Mouse (Mus musculus): ENCODE results near the gene Rfxank. TPM values are rescaled to one million over a fixed set of nuclear protein-coding genes. Genes with fewer than 3 reads are reported as not detected.

Rfxank gene
- polyA plus RNA-seq, 1 experiment from 2014 or later: 16.5 TPM

DNA sequence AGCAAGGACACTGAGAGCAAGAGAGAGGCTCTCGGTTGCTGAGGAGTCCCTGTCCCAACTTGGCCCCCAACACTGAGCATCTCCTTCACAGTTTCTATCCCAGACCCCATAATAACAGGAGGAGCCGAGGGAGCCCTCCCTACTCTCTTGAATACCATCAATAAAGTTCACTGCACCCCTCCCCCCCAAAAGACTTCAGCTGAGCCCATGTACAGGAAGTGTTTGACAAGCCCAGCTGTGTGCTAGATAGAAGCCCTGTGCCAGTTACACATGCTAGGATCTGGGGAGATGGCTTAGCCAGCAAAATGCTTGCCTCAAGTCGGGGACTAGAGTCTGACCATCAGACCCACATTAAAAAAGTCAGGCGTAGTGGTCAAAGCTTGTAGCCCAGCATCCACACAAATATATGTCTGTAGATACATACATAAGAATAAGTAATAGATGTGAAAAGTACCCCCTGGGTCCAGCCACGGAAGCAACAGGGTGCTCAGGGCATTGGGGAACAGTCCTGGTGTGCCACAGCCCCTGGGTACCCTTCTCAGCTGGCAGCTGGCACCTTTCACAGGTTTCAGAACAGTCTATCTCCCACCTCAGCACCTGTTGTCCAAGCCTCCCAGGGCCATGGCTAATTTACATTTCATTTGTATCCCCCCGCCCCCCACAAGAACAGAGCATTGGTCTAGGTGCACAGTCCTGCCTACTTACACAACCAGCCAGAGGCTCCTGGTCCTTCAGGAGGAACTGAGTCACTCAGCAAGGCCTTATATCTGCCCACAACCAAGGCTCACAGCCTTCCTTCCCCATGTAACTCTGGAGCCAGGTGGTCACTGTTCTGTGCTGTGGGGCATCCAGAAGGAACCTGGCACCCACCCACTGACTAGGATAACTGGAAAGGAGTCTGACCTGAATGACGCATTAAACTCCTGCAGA lies 9.0 kb upstream of the Rfxank start:
- H3K27ac ChIP-seq: no peak overlapping the region
- H3K4me3 ChIP-seq: no peak overlapping the region
- ATAC-seq (replicated peaks; ENCODE audit: insufficient number of reproducible peaks, insufficient read depth, low FRiP score, low read depth): no peak
- 76% methylated on average over 7 of the region's 7 CpGs for WGBS
- peaks cover 32% of the 10 kb centered on the region for H3K36me3 ChIP-seq
- no peak overlapping the region for H3K9ac ChIP-seq
- no peaks in the 10 kb centered on the region for H3K9me3 ChIP-seq (replicated peaks)
- H3K4me1 ChIP-seq (replicated peaks): peaks cover 6% of the 10 kb centered on the region
- H3K27me3 ChIP-seq: peaks cover 15% of the 10 kb centered on the region
- H3K4me2 ChIP-seq: no peak overlapping the region

GRCm38 (mm10) chr8:70139981-70140380 lies 1.0 kb upstream of the Rfxank start:
- H3K4me2 ChIP-seq: peak overlapping the region; percentile 67
- peak overlapping the region; percentile 76 for H3K27ac ChIP-seq
- H3K36me3 ChIP-seq: peaks cover 36% of the 10 kb centered on the region
- peaks cover 25% of the 10 kb centered on the region for H3K4me1 ChIP-seq (replicated peaks)
- H3K4me3 ChIP-seq: peak overlapping the region; percentile 80
- WGBS: 10% methylated on average over 9 of the region's 9 CpGs
- peak overlapping the region; percentile 74 for H3K9ac ChIP-seq
- no peaks in the 10 kb centered on the region for H3K27me3 ChIP-seq
- no peak for ATAC-seq (replicated peaks; ENCODE audit: insufficient number of reproducible peaks, insufficient read depth, low FRiP score, low read depth)
- H3K9me3 ChIP-seq (replicated peaks): no peaks in the 10 kb centered on the region

- Histone ChIP-seq H3K4me2 (peak overlapping the region; percentile 67), H3K4me3 (peak overlapping the region; percentile 80), H3K9me3 (replicated peaks) (no peaks in the 10 kb centered on the region), H3K9ac (peak overlapping the region; percentile 75), H3K27me3 (no peaks in the 10 kb centered on the region), H3K27ac (no peak overlapping the region), H3K4me1 (replicated peaks) (peaks cover 36% of the 10 kb centered on the region), H3K36me3 (peaks cover 43% of the 10 kb centered on the region)
- ATAC-seq (replicated peaks; ENCODE audit: insufficient number of reproducible peaks, insufficient read depth, low FRiP score, low read depth): no peak
- WGBS: 69% methylated on average over 4 of the region's 4 CpGs
Observed at GRCm38 (mm10) chr8:70137890-70138289, 1.1 kb downstream of the Rfxank start.

DNA sequence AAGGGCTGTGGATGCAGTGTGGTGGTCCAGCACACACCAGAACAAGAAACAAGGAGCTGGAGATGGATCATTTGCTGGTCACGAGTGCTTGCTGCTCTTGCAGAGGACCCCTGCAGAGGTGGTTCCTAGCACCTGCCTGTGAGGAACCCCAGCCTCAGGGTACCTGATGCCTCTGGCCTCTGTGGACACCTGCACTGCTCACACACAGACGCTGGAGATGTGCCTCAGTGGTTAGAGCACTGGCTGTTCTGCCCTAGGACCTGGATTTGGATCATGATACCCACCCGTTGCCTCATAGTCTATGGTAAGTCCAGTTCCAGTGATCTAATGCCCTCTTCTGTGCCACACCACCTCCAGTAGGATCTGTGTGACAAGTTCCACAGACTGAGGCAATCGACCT lies 2.4 kb downstream of the Rfxank start:
- 85% methylated on average over 4 of the region's 4 CpGs for WGBS
- no peak for ATAC-seq (replicated peaks; ENCODE audit: insufficient number of reproducible peaks, insufficient read depth, low FRiP score, low read depth)
- H3K27ac ChIP-seq: no peak overlapping the region
- H3K9ac ChIP-seq: no peak overlapping the region
- no peak overlapping the region for H3K4me2 ChIP-seq
- no peaks in the 10 kb centered on the region for H3K9me3 ChIP-seq (replicated peaks)
- H3K4me1 ChIP-seq (replicated peaks): peaks cover 45% of the 10 kb centered on the region
- H3K27me3 ChIP-seq: no peaks in the 10 kb centered on the region
- peaks cover 39% of the 10 kb centered on the region; the same call in 1 of the 2 replicates for H3K36me3 ChIP-seq
- no peak overlapping the region for H3K4me3 ChIP-seq

GRCm38 (mm10) chr8:70134931-70135330 lies 4.0 kb downstream of the Rfxank start:
- no peak overlapping the region for H3K4me2 ChIP-seq
- no peaks in the 10 kb centered on the region for H3K9me3 ChIP-seq (replicated peaks)
- no peak; the same call in 1 of the 2 replicates for ATAC-seq (replicated peaks; ENCODE audit: insufficient number of reproducible peaks, insufficient read depth, low FRiP score, low read depth)
- H3K27me3 ChIP-seq: no peaks in the 10 kb centered on the region
- WGBS: 67% methylated on average over 9 of the region's 9 CpGs
- H3K4me1 ChIP-seq (replicated peaks): peaks cover 47% of the 10 kb centered on the region
- no peak overlapping the region for H3K9ac ChIP-seq
- peak overlapping the region; percentile 59 for H3K27ac ChIP-seq
- peaks cover 39% of the 10 kb centered on the region; the same call in 1 of the 2 replicates for H3K36me3 ChIP-seq
- H3K4me3 ChIP-seq: no peak overlapping the region

DNA sequence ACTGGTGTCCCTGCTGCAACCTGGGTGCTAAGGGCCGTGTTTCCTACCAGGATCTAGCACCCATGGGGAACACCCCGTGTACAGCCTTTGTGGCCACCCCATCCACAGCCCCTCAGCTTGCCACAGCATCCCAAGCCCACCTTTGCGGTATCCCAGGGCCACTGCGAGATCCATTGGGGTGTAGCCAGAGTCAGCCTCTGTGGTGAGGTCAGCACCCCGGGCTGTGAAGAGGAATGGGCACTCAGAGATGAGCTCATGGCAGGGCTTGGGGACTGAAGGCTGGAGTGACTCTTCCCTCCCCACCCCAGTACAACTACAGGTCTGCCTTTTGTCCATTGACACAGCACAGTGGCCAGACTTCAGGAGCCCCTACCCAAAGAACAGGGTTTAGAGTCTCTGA lies 4.9 kb downstream of the Rfxank start:
- H3K4me3 ChIP-seq: no peak overlapping the region
- WGBS: 88% methylated on average over 5 of the region's 5 CpGs
- peaks cover 39% of the 10 kb centered on the region; the same call in 1 of the 2 replicates for H3K36me3 ChIP-seq
- H3K4me2 ChIP-seq: no peak overlapping the region
- peaks cover 55% of the 10 kb centered on the region for H3K4me1 ChIP-seq (replicated peaks)
- H3K27ac ChIP-seq: 0 out of 2 replicates have a peak overlapping the region, but pooled peaks have one; percentile 7
- ATAC-seq (replicated peaks; ENCODE audit: insufficient number of reproducible peaks, insufficient read depth, low FRiP score, low read depth): no peak
- no peaks in the 10 kb centered on the region for H3K9me3 ChIP-seq (replicated peaks)
- H3K27me3 ChIP-seq: no peaks in the 10 kb centered on the region
- H3K9ac ChIP-seq: no peak overlapping the region

DNA sequence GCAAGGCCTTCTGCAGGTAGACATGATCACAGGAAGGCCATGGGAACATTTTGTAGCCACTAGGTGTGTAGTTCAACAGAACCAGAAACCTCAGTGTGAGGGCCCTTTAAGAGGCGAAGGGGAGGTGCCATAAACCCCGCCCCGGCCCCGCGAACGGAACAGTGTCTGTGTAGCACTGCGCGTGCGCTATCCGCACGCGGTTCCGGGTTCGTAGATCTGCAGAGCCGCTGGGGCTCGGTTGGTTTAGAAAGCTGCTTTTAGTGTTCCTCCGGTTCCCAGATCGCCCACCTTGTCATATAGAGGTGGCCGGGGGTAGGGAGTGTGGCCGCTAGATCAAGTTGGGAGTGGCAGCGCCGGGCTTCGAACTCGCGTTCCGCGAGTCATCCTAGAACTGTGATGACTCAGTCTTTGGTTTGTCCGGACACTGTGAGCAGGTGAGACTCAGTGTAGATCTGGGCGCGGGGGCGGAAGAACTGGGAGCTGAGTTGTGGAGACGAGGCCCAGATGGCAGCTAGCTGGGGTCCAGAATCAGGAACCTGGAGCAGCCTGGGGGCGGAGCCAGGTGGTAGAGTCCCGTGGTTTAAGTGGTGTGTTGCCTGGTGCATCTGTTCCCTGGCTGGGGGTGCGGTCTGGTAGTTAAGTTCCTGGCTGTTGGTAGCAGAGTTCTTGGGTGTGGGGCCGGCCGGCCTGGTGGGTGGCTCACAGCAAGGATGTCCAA lies 7.6 kb downstream of the Rfxank start, which contains the start of gene Nr2c2ap:
TSS of gene Nr2c2ap (plus strand) at position 168 of the 718 bp plus-strand sequence.
- H3K4me3 ChIP-seq: peak within 1 kb of the TSS; percentile 75
- ATAC-seq (replicated peaks; ENCODE audit: insufficient number of reproducible peaks, insufficient read depth, low FRiP score, low read depth): peak; percentile 75
- H3K27me3 ChIP-seq: no peaks in the 10 kb centered on the region
- H3K4me1 ChIP-seq (replicated peaks): peaks cover 57% of the 10 kb centered on the region
- 1% methylated on average over 37 of the region's 37 CpGs for WGBS
- H3K36me3 ChIP-seq: peaks cover 34% of the 10 kb centered on the region; the same call in 1 of the 2 replicates
- no peaks in the 10 kb centered on the region for H3K9me3 ChIP-seq (replicated peaks)
- peak within 1 kb of the TSS; percentile 83 for H3K27ac ChIP-seq
- peak within 1 kb of the TSS; percentile 85 for H3K4me2 ChIP-seq
- H3K9ac ChIP-seq: peak within 1 kb of the TSS; percentile 69

GRCm38 (mm10) chr8:70130066-70130465 lies 8.9 kb downstream of the Rfxank start:
- peaks cover 51% of the 10 kb centered on the region for H3K4me1 ChIP-seq (replicated peaks)
- no peaks in the 10 kb centered on the region for H3K9me3 ChIP-seq (replicated peaks)
- 82% methylated on average over 3 of the region's 3 CpGs for WGBS
- no peak overlapping the region for H3K4me2 ChIP-seq
- H3K36me3 ChIP-seq: peaks cover 22% of the 10 kb centered on the region; the same call in 1 of the 2 replicates
- H3K27ac ChIP-seq: peak overlapping the region; percentile 83
- no peak for ATAC-seq (replicated peaks; ENCODE audit: insufficient number of reproducible peaks, insufficient read depth, low FRiP score, low read depth)
- H3K9ac ChIP-seq: no peak overlapping the region
- no peaks in the 10 kb centered on the region for H3K27me3 ChIP-seq
- no peak overlapping the region for H3K4me3 ChIP-seq

DNA sequence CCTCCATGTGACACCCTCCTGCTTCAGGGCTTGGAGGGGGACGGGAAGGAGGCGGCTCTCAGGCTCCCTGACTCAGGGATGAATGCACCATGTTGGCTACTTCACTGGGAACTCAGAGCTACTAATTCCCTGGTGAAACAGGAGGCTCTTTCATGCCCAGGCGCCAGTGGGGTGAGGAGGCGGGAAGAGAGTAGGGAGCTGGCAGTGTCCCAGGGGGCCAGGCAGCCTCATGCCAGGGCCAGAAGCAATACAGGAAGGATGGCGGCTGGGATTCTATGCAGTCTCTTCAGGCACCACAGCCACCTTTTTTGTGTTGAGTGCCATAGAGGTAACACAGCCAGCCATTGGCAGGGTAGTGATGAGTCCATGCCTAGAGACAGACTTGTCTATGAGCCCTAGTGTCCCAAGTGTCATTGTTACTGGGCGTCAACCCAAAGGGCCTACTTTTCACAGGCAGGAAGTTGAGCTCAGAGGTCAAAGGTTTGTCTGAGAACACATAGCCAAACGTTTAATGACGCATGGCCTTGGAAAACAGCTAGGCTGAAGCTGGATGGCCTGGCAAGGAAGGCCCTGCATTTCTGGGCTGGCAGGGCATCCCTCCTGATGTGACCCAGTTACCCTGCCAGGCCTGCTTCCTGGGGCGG lies 9.5 kb downstream of the Rfxank start:
- Histone ChIP-seq H3K4me2 (no peak overlapping the region), H3K4me1 (replicated peaks) (peaks cover 45% of the 10 kb centered on the region), H3K27ac (peak overlapping the region; percentile 83), H3K27me3 (no peaks in the 10 kb centered on the region), H3K36me3 (peaks cover 16% of the 10 kb centered on the region; the same call in 1 of the 2 replicates), H3K9ac (no peak overlapping the region), H3K4me3 (no peak overlapping the region), H3K9me3 (replicated peaks) (no peaks in the 10 kb centered on the region)
- no peak for ATAC-seq (replicated peaks; ENCODE audit: insufficient number of reproducible peaks, insufficient read depth, low FRiP score, low read depth)
- WGBS: 57% methylated on average over 9 of the region's 9 CpGs

DNA sequence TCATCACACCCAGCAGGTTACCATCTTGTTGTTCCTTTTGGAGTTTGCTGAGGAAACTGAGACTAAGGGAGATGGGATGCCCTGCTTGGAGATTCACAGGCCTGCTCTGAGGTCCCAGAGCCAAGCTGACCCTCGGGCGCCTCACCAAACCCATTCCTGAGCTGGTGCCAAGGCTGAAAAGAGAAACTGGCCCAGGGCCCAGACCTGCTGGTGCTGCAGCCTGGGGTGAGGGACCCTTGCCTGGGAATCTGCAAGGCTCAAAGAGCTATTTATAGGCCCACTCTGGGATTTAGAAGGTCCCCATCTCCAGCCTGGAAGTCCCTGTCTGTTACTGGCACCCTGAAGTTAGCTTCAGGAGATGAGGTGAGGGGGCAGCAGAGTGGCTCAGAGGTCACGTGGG lies 10.5 kb downstream of the Rfxank start:
- H3K27ac ChIP-seq: peak overlapping the region; percentile 83
- ATAC-seq (replicated peaks; ENCODE audit: insufficient number of reproducible peaks, insufficient read depth, low FRiP score, low read depth): peak; percentile 64

GRCm38 (mm10) chr8:70124992-70125391 lies 14.0 kb downstream of the Rfxank start:
- Histone ChIP-seq H3K36me3 (no peaks in the 10 kb centered on the region), H3K9ac (no peak overlapping the region), H3K4me3 (no peak overlapping the region), H3K27me3 (peaks cover 32% of the 10 kb centered on the region), H3K9me3 (replicated peaks) (no peaks in the 10 kb centered on the region), H3K4me2 (no peak overlapping the region), H3K4me1 (replicated peaks) (peaks cover 24% of the 10 kb centered on the region), H3K27ac (no peak overlapping the region)
- WGBS: 61% methylated on average over 8 of the region's 8 CpGs
- no peak for ATAC-seq (replicated peaks; ENCODE audit: insufficient number of reproducible peaks, insufficient read depth, low FRiP score, low read depth)

More for the DNA sequence above, 10.5 kb downstream of the Rfxank start:
- H3K4me3 ChIP-seq: no peak overlapping the region
- peaks cover 39% of the 10 kb centered on the region for H3K4me1 ChIP-seq (replicated peaks)
- H3K9me3 ChIP-seq (replicated peaks): no peaks in the 10 kb centered on the region
- H3K9ac ChIP-seq: no peak overlapping the region
- peaks cover 6% of the 10 kb centered on the region; the same call in 1 of the 2 replicates for H3K27me3 ChIP-seq
- H3K4me2 ChIP-seq: peak overlapping the region; percentile 7; the same call in 1 of the 2 replicates
- H3K36me3 ChIP-seq: peaks cover 7% of the 10 kb centered on the region; the same call in 1 of the 2 replicates
- 45% methylated on average over 3 of the region's 3 CpGs for WGBS

Data from heart, embryonic 15.5 days (tissue).